ENCODE assay signal across 8 mouse cellular contexts in genomic region chr2:128507591-128508243, GRCm38 (mm10).
DNase-seq lines count a peak whose midpoint lies in the region; ATAC-seq and TF ChIP-seq lines count a peak whose summit lies in the region.

No protein-coding gene starts in this region.

- peaks cover 3% of the 10 kb centered on the region for H3K4me1 ChIP-seq in liver, postnatal 0 days (ENCODE audit: insufficient read depth)
- H3K4me1 ChIP-seq in neural tube, embryonic 15.5 days: no peaks in the 10 kb centered on the region

- intact Hi-C loops in heart, postnatal 25 days (cut with DNase I): loop anchor here (5.0 kb wide), 1 partner anchor 80 kb away; no protein-coding TSS in a partner anchor

- no peaks in the 10 kb centered on the region for H3K9me3 ChIP-seq in liver, postnatal 0 days (ENCODE audit: low read length)
- H3K9me3 ChIP-seq in neural tube, embryonic 15.5 days (replicated peaks): no peaks in the 10 kb centered on the region

- H3K4me3 ChIP-seq in liver, postnatal 0 days (ENCODE audit: low read depth, low read length): no peak overlapping the region
- no peak overlapping the region for H3K4me3 ChIP-seq in neural tube, embryonic 15.5 days (replicated peaks)

- no peaks in the 10 kb centered on the region for H3K27me3 ChIP-seq in liver, postnatal 0 days (ENCODE audit: insufficient read depth, low read length)
- H3K27me3 ChIP-seq in neural tube, embryonic 15.5 days (replicated peaks): no peaks in the 10 kb centered on the region

- 43% methylated on average over 11 of the region's 11 CpGs for WGBS in liver, postnatal 0 days (ENCODE audit: insufficient replicate concordance)
- WGBS in neural tube, embryonic 15.5 days: 61% methylated on average over 11 of the region's 11 CpGs

- H3K4me2 ChIP-seq in liver, postnatal 0 days (ENCODE audit: low read depth, low read length): no peak overlapping the region
- no peak overlapping the region for H3K4me2 ChIP-seq in neural tube, embryonic 15.5 days

- ATAC-seq in liver, postnatal 0 days: no peak
- no peak for ATAC-seq in neural tube, embryonic 15.5 days (ENCODE audit: low FRiP score)

- no peak overlapping the region for H3K9ac ChIP-seq in liver, postnatal 0 days (replicated peaks)
- H3K9ac ChIP-seq in neural tube, embryonic 15.5 days (replicated peaks): no peak overlapping the region

- no peak for TF ChIP-seq CTCF in liver, postnatal 0 days (IDR thresholded peaks at IDR 0.05; ENCODE audit: low read depth)

- no peak for TF ChIP-seq EP300 in liver, postnatal 0 days (IDR thresholded peaks at IDR 0.05; ENCODE audit: low read depth)

- peak; percentile 42 for DNase-seq in liver
- DNase-seq in liver, postnatal 0 days: no peak
- DNase-seq in embryo, embryonic 10.5 days (ENCODE audit: low spot score): peak; percentile 11
- peak; percentile 54 for DNase-seq in heart, postnatal 25 days (ENCODE audit: low spot score)
- peak; percentile 64 to 91 for DNase-seq in lung, postnatal 4 days
- DNase-seq in gastrocnemius, postnatal 4 days (ENCODE audit: low spot score in 2 of 2): no peak
- DNase-seq in testis, postnatal 14 days (ENCODE audit: low spot score): no peak

- no peak overlapping the region for H3K27ac ChIP-seq in liver, postnatal 0 days (ENCODE audit: low read depth)
- no peak overlapping the region for H3K27ac ChIP-seq in neural tube, embryonic 15.5 days (replicated peaks)

- H3K36me3 ChIP-seq in liver, postnatal 0 days (replicated peaks; ENCODE audit: insufficient read depth, low read length): no peaks in the 10 kb centered on the region
- no peaks in the 10 kb centered on the region for H3K36me3 ChIP-seq in neural tube, embryonic 15.5 days

Comparison
In these comparisons a context has a peak if more than half of its experiments do, and no peak if none do; other contexts are left out.
1. DNase-seq: peak in liver (single experiment), embryo, embryonic 10.5 days (single experiment), heart, postnatal 25 days (single experiment) and lung, postnatal 4 days (2 of 2); none in liver, postnatal 0 days (single experiment), gastrocnemius, postnatal 4 days (0 of 2) and testis, postnatal 14 days (single experiment).